Mouse (Mus musculus): ENCODE results near the gene Phldb2. TPM values are rescaled to one million over a fixed set of nuclear protein-coding genes. Genes with fewer than 3 reads are reported as not detected.

The Phldb2 gene
- total RNA-seq, 1 experiment from 2014 or later: 4.3 TPM

GRCm38 (mm10) chr16:45831094-45831872, 122.1 kb downstream of the Phldb2 start:
- no peak for ATAC-seq (replicated peaks in 1 of 2; ENCODE audit: insufficient read depth in 1 of 2, low FRiP score in 2 of 2, low TSS enrichment in 1 of 2, low read depth in 1 of 2, poor library complexity in 2 of 2, severe bottlenecking in 2 of 2)

- no peak for ATAC-seq (replicated peaks in 1 of 2; ENCODE audit: insufficient read depth in 1 of 2, low FRiP score in 2 of 2, low TSS enrichment in 1 of 2, low read depth in 1 of 2, poor library complexity in 2 of 2, severe bottlenecking in 2 of 2)
These were observed 123.1 kb downstream of the Phldb2 start for GRCm38 (mm10) chr16:45830096-45830866.

- ATAC-seq (replicated peaks in 1 of 2; ENCODE audit: insufficient read depth in 1 of 2, low FRiP score in 2 of 2, low TSS enrichment in 1 of 2, low read depth in 1 of 2, poor library complexity in 2 of 2, severe bottlenecking in 2 of 2): no peak
These were observed 128.1 kb downstream of the Phldb2 start for GRCm38 (mm10) chr16:45825309-45825708.

GRCm38 (mm10) chr16:45824025-45824424, 129.4 kb downstream of the Phldb2 start:
- no peak for ATAC-seq (replicated peaks in 1 of 2; ENCODE audit: insufficient read depth in 1 of 2, low FRiP score in 2 of 2, low TSS enrichment in 1 of 2, low read depth in 1 of 2, poor library complexity in 2 of 2, severe bottlenecking in 2 of 2)

- no peak for ATAC-seq (replicated peaks in 1 of 2; ENCODE audit: insufficient read depth in 1 of 2, low FRiP score in 2 of 2, low TSS enrichment in 1 of 2, low read depth in 1 of 2, poor library complexity in 2 of 2, severe bottlenecking in 2 of 2)
These were observed 133.5 kb downstream of the Phldb2 start for GRCm38 (mm10) chr16:45819911-45820310.

GRCm38 (mm10) chr16:45817795-45818194, 135.6 kb downstream of the Phldb2 start:
- ATAC-seq (replicated peaks in 1 of 2; ENCODE audit: insufficient read depth in 1 of 2, low FRiP score in 2 of 2, low TSS enrichment in 1 of 2, low read depth in 1 of 2, poor library complexity in 2 of 2, severe bottlenecking in 2 of 2): no peak

DNA sequence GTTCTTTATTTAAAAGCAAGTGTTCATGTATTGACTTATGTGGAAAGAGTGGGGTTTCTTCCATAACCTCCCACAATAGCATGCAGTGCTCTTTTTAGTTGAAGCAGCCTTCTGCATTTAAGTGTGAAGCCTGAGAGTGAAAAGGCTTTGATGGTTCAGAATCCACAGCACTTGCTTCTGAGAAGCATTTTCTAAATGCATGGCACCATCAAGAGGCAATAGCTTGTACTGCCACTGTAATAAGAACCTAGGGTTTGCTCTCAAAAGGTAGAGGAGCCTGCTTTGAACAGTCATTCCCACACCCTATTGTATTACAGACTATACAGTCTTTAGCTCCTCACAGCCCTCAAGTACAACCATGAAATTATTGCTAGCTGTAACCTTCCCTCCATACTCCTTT, 136.7 kb downstream of the Phldb2 start:
- ATAC-seq (replicated peaks in 1 of 2; ENCODE audit: insufficient read depth in 1 of 2, low FRiP score in 2 of 2, low TSS enrichment in 1 of 2, low read depth in 1 of 2, poor library complexity in 2 of 2, severe bottlenecking in 2 of 2): no peak

DNA sequence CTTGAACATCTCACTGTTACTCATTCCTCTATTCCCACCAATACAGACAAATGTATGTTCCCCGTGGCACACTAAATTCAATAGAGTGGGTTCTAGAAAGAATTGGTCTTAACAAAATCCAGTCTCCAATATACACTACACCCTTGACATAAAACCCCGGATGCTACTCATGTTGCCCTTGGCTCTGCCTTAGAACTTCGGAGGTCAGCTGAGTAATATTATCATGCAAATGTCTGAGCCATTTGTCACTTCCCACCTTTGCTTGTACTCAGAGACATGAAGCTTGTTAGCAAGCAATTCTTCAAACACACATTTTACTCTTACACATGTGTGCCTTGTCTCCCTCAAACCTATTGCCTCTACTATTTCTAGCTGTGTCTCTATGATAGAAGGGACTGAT, 138.8 kb downstream of the Phldb2 start:
- no peak for ATAC-seq (replicated peaks in 1 of 2; ENCODE audit: insufficient read depth in 1 of 2, low FRiP score in 2 of 2, low TSS enrichment in 1 of 2, low read depth in 1 of 2, poor library complexity in 2 of 2, severe bottlenecking in 2 of 2)

GRCm38 (mm10) chr16:45811788-45812187, 141.6 kb downstream of the Phldb2 start:
- ATAC-seq (replicated peaks in 1 of 2; ENCODE audit: insufficient read depth in 1 of 2, low FRiP score in 2 of 2, low TSS enrichment in 1 of 2, low read depth in 1 of 2, poor library complexity in 2 of 2, severe bottlenecking in 2 of 2): no peak

DNA sequence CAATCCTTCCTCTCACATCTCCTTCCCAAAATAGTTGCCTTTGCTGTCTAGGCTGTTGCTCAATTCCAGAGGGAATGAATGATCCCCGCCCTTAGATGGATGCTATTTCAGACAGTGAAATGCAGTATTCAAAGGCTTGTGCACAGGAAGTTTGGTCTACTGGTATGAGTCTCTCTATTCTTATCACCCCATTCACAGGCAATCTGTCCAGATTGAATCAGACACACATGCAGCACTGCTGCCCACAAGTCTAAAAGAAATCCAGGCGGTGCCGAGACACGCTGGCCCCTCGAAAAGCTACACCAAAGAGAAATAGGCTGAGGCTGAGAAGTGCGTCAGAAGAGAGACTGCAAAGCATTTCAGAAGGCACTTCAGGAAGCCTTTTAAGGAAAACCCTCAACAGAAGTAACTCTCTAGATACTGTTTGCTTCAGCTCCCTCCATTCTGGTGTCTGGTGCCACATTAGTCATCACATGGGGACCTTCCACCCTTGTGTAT, 142.5 kb downstream of the Phldb2 start:
- ATAC-seq (replicated peaks in 1 of 2; ENCODE audit: insufficient read depth in 1 of 2, low FRiP score in 2 of 2, low TSS enrichment in 1 of 2, low read depth in 1 of 2, poor library complexity in 2 of 2, severe bottlenecking in 2 of 2): no peak

DNA sequence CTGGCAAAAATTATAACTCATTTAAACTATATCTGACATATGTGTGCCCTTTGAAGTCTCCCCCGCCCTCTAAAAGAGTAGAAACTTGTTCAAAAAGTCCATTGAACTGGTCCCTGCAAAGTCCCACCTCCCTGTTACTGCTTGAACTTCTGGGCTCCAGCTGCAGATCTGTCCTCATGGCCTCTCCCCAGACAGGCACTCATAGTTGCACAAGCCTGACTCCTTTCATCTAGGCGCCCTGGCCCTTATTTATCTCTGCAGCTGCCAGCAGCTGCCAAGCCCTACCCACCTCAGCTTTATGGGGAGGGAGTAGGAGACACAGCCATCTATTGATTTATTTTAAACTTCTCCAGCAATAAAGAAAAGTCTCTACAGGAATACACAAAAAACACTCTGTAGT, 143.2 kb downstream of the Phldb2 start:
- ATAC-seq (replicated peaks in 1 of 2; ENCODE audit: insufficient read depth in 1 of 2, low FRiP score in 2 of 2, low TSS enrichment in 1 of 2, low read depth in 1 of 2, poor library complexity in 2 of 2, severe bottlenecking in 2 of 2): no peak

- ATAC-seq (replicated peaks in 1 of 2; ENCODE audit: insufficient read depth in 1 of 2, low FRiP score in 2 of 2, low TSS enrichment in 1 of 2, low read depth in 1 of 2, poor library complexity in 2 of 2, severe bottlenecking in 2 of 2): no peak
These were observed 148.7 kb downstream of the Phldb2 start for GRCm38 (mm10) chr16:45804708-45805107.

GRCm38 (mm10) chr16:45800406-45800805, 153.0 kb downstream of the Phldb2 start:
- ATAC-seq (replicated peaks in 1 of 2; ENCODE audit: insufficient read depth in 1 of 2, low FRiP score in 2 of 2, low TSS enrichment in 1 of 2, low read depth in 1 of 2, poor library complexity in 2 of 2, severe bottlenecking in 2 of 2): no peak

GRCm38 (mm10) chr16:45799150-45799549, 154.2 kb downstream of the Phldb2 start:
- no peak for ATAC-seq (replicated peaks in 1 of 2; ENCODE audit: insufficient read depth in 1 of 2, low FRiP score in 2 of 2, low TSS enrichment in 1 of 2, low read depth in 1 of 2, poor library complexity in 2 of 2, severe bottlenecking in 2 of 2)

GRCm38 (mm10) chr16:45798591-45798990, 154.8 kb downstream of the Phldb2 start:
- no peak for ATAC-seq (replicated peaks in 1 of 2; ENCODE audit: insufficient read depth in 1 of 2, low FRiP score in 2 of 2, low TSS enrichment in 1 of 2, low read depth in 1 of 2, poor library complexity in 2 of 2, severe bottlenecking in 2 of 2)

DNA sequence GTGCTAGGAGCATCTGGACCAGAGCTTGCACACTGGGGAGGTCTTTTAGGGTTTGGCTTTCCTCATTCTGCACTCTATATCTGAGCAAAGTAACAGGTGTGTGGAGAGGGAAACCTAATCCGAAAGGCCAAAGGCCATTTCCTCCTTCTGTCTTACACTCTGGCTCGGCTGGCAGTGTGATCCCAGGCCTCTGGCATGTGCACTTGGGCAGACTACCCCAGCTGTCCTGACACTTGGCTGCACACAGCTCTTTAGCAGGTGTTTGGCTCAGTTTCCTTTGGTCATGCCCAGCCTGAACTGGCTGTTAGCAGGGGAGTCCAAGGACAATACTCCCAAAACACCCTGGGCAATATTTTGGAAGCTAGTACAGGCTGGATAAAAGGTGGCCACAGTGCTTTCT, 156.6 kb downstream of the Phldb2 start:
- ATAC-seq (replicated peaks in 1 of 2; ENCODE audit: insufficient read depth in 1 of 2, low FRiP score in 2 of 2, low TSS enrichment in 1 of 2, low read depth in 1 of 2, poor library complexity in 2 of 2, severe bottlenecking in 2 of 2): no peak

GRCm38 (mm10) chr16:45795188-45795693, 158.2 kb downstream of the Phldb2 start:
- ATAC-seq (replicated peaks in 1 of 2; ENCODE audit: insufficient read depth in 1 of 2, low FRiP score in 2 of 2, low TSS enrichment in 1 of 2, low read depth in 1 of 2, poor library complexity in 2 of 2, severe bottlenecking in 2 of 2): no peak

DNA sequence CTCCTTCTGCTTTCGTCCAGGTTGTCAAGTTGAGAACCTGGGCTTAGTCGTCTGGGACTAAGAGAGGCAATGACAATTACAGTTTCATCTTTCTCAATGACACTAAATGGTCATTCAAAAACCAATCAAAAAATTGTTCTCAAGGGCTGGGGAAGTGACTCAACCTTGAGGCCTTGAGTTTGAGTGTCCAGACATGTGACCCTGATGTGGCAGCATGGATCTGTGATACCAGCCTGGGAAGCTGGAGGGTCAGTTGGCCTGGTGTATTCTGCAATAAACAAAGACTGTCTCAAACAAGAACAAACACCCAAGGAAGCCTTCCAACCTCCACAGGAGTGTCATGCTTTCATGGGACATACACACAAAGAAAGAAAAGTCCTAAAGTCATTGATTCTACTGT, 160.6 kb downstream of the Phldb2 start:
- no peak for ATAC-seq (replicated peaks in 1 of 2; ENCODE audit: insufficient read depth in 1 of 2, low FRiP score in 2 of 2, low TSS enrichment in 1 of 2, low read depth in 1 of 2, poor library complexity in 2 of 2, severe bottlenecking in 2 of 2)

Data from hematopoietic stem cell, adult 5-6 weeks (primary cell).